Mouse (Mus musculus): ENCODE measurements around the gene Serinc2.

DNA sequence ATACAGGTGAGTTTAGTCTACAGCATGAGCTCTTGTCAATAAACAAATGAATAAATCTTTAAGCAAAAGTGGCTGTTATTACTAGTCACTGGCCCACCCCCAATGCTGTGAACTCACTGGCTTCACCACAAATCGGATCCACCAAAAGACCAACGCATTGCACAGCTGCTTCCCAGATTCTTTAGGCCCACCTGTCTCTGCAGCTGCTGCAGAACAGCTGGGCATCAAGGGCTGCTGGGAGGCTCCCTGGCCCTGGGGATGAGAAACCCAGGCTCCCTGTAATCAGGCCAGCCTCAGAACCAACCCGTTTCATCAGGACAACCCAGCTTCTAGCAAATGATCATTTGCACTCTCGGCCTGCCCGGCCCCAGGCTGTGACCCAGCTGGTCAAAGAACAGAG, 3.9 kb upstream of the Serinc2 start:
- TF ChIP-seq CTCF (IDR thresholded peaks at IDR 0.05; ENCODE audit: borderline replicate concordance, extremely low read depth, insufficient read depth, insufficient read length) (no peak), POLR2A (IDR thresholded peaks at IDR 0.05; ENCODE audit: borderline replicate concordance, extremely low read depth, insufficient read depth, insufficient read length, poor library complexity, severe bottlenecking) (no peak)

Data from brain, embryonic 14.5 days (tissue).